Mouse (Mus musculus) CH12.LX (cell line): ENCODE measurements around the gene Phc3. TPM values are rescaled to one million over a fixed set of nuclear protein-coding genes. Genes with fewer than 3 reads are reported as not detected.
A peak's percentile ranks its signal among the peaks of the same experiment; 100 is the strongest.

Source experiments
- DNase-seq: peaks from one replicate; pipeline ENCODE4 v3.0.0-alpha.2; 2013; ENCODE audit errors: extremely low read depth
- H3K27ac ChIP-seq: 2 replicates; pipeline ENCODE4 v1.5.1; 2012; ENCODE audit warnings: low read depth, mild to moderate bottlenecking, control low read depth, moderate library complexity; ENCODE audit not compliant: insufficient read depth
- H3K27me3 ChIP-seq: replicated peaks from 2 replicates; pipeline ENCODE3; 2012; ENCODE audit warnings: inconsistent platforms
- H3K36me3 ChIP-seq, 2 experiments: replicated peaks in 1 of 2; 2 replicates each; pipeline versions ENCODE3 to v1.6.1; 2012; ENCODE audit warnings: inconsistent platforms in 1 of 2, low read length in 1 of 2, mild to moderate bottlenecking in 1 of 2, mixed read lengths in 1 of 2, moderate library complexity in 1 of 2; ENCODE audit not compliant: control insufficient read depth in 1 of 2, insufficient read depth in 1 of 2
- H3K4me1 ChIP-seq, 2 experiments: 2 replicates each; pipeline ENCODE4 v1.6.1; 2012; ENCODE audit warnings: inconsistent platforms in 1 of 2, moderate library complexity in 1 of 2; ENCODE audit not compliant: insufficient read depth in 2 of 2, control insufficient read depth in 1 of 2
- H3K4me2 ChIP-seq: 2 replicates; pipeline ENCODE4 v1.6.1; 2012; ENCODE audit warnings: low read depth, mild to moderate bottlenecking, control low read depth; ENCODE audit not compliant: poor library complexity, insufficient read depth, severe bottlenecking
- H3K4me3 ChIP-seq, 3 experiments: fragments of 150-350 bp in 1 of 3; sonication (generic) in 1 of 3; replicated peaks in 1 of 3; 2 replicates each; pipeline versions ENCODE3 to v1.5.1; 2011 to 2012; ENCODE audit warnings: low read depth in 2 of 3, low read length in 2 of 3, mild to moderate bottlenecking in 2 of 3, moderate library complexity in 2 of 3, control low read depth in 1 of 3, improper control_type of control experiment in 1 of 3, inconsistent platforms in 1 of 3, mixed read lengths in 1 of 3; ENCODE audit not compliant: poor library complexity in 1 of 3
- H3K79me2 ChIP-seq: replicated peaks from 2 replicates; pipeline ENCODE4 v1.6.1; 2012; ENCODE audit warnings: mild to moderate bottlenecking, moderate library complexity; ENCODE audit not compliant: control insufficient read depth, poor library complexity, insufficient read depth, severe bottlenecking; ENCODE audit errors: extremely low read depth
- H3K9ac ChIP-seq: 2 replicates; pipeline ENCODE4 v1.6.1; 2012; ENCODE audit warnings: low read depth, mild to moderate bottlenecking, control low read depth, moderate library complexity; ENCODE audit not compliant: insufficient read depth
- H3K9me3 ChIP-seq: replicated peaks from 2 replicates; pipeline ENCODE3; 2012; ENCODE audit warnings: low read length, inconsistent platforms, mixed read lengths
- CHD1 ChIP-seq: IDR thresholded peaks from 2 replicates; pipeline ENCODE4 v1.6.1; 2012; ENCODE audit warnings: low read depth, low read length, improper control_type of control experiment, inconsistent platforms
- CHD2 ChIP-seq: IDR thresholded peaks from 2 replicates; pipeline ENCODE4 v1.6.1; 2011; ENCODE audit warnings: low read length, improper control_type of control experiment
- E2F4 ChIP-seq: IDR thresholded peaks from 2 replicates; pipeline ENCODE4 v1.6.1; 2011; ENCODE audit warnings: low read depth, low read length, improper control_type of control experiment; ENCODE audit not compliant: insufficient replicate concordance
- ELF1 ChIP-seq: IDR thresholded peaks from 2 replicates; pipeline ENCODE4 v1.6.1; 2014; ENCODE audit warnings: low read depth, mild to moderate bottlenecking, inconsistent platforms, low read length, improper control_type of control experiment
- GABPA ChIP-seq: IDR thresholded peaks from 2 replicates; pipeline ENCODE4 v1.6.1; 2012; ENCODE audit warnings: low read depth, low read length, improper control_type of control experiment, inconsistent platforms; ENCODE audit not compliant: insufficient replicate concordance
- HCFC1 ChIP-seq: IDR thresholded peaks from 2 replicates; pipeline ENCODE4 v1.6.1; 2012; ENCODE audit warnings: low read depth, mild to moderate bottlenecking, inconsistent platforms, low read length, improper control_type of control experiment
- IRF4 ChIP-seq: IDR thresholded peaks from 2 replicates; pipeline ENCODE4 v1.6.1; 2014; ENCODE audit warnings: low read depth, mild to moderate bottlenecking, inconsistent platforms, low read length, improper control_type of control experiment
- JUN ChIP-seq: IDR thresholded peaks from 2 replicates; pipeline ENCODE4 v1.6.1; 2011; ENCODE audit warnings: low read depth, mild to moderate bottlenecking, low read length, improper control_type of control experiment, moderate library complexity; ENCODE audit not compliant: insufficient read depth
- JUND ChIP-seq: conservative IDR thresholded peaks from 2 replicates; pipeline ENCODE4 v1.6.1; 2011; ENCODE audit warnings: low read depth, low read length, improper control_type of control experiment
- KAT2A ChIP-seq: IDR thresholded peaks from 2 replicates; pipeline ENCODE4 v1.6.1; 2012; ENCODE audit warnings: low read length, improper control_type of control experiment, inconsistent platforms; ENCODE audit not compliant: insufficient replicate concordance
- MAZ ChIP-seq: IDR thresholded peaks from 2 replicates; pipeline ENCODE4 v1.6.1; 2012; ENCODE audit warnings: low read depth, mild to moderate bottlenecking, inconsistent platforms, low read length, improper control_type of control experiment, moderate library complexity
- MYC ChIP-seq: IDR thresholded peaks from 2 replicates; pipeline ENCODE4 v1.6.1; 2011; ENCODE audit warnings: low read depth, mild to moderate bottlenecking, improper control_type of control experiment, low read length
- NRF1 ChIP-seq: IDR thresholded peaks from 2 replicates; pipeline ENCODE4 v1.6.1; 2014; ENCODE audit warnings: low read depth, mild to moderate bottlenecking, inconsistent platforms, low read length, improper control_type of control experiment, moderate library complexity
- POLR2A ChIP-seq: IDR thresholded peaks from 2 replicates; pipeline ENCODE4 v1.6.1; 2011; ENCODE audit warnings: low read depth, mild to moderate bottlenecking, improper control_type of control experiment, low read length
- POLR2AphosphoS2 ChIP-seq: IDR thresholded peaks from 2 replicates; pipeline ENCODE4 v1.6.1; 2011; ENCODE audit warnings: low read depth, low read length, improper control_type of control experiment
- RAD21 ChIP-seq: IDR thresholded peaks from 2 replicates; pipeline ENCODE4 v1.6.1; 2011; ENCODE audit warnings: low read depth, mild to moderate bottlenecking, low read length, improper control_type of control experiment, moderate library complexity
- SIN3A ChIP-seq: IDR thresholded peaks from 2 replicates; pipeline ENCODE4 v1.6.1; 2012; ENCODE audit warnings: low read length, improper control_type of control experiment, inconsistent platforms
- SMC3 ChIP-seq: IDR thresholded peaks from 2 replicates; pipeline ENCODE4 v1.6.1; 2011; ENCODE audit warnings: low read depth, low read length, improper control_type of control experiment
- TBP ChIP-seq: conservative IDR thresholded peaks from 2 replicates; pipeline ENCODE4 v1.6.1; 2011; ENCODE audit warnings: low read depth, low read length, improper control_type of control experiment
- TCF12 ChIP-seq: IDR thresholded peaks from 2 replicates; pipeline ENCODE4 v1.6.1; 2014; ENCODE audit warnings: low read depth, mild to moderate bottlenecking, inconsistent platforms, low read length, improper control_type of control experiment
- USF2 ChIP-seq: conservative IDR thresholded peaks from 2 replicates; pipeline ENCODE4 v1.6.1; 2011; ENCODE audit warnings: low read depth, low read length, improper control_type of control experiment
- ZC3H11A ChIP-seq: IDR thresholded peaks from 2 replicates; pipeline ENCODE4 v1.6.1; 2012; ENCODE audit warnings: low read depth, mild to moderate bottlenecking, inconsistent platforms, low read length, improper control_type of control experiment
- ZNF384 ChIP-seq: IDR thresholded peaks from 2 replicates; pipeline ENCODE4 v1.6.1; 2012; ENCODE audit warnings: low read depth, low read length, improper control_type of control experiment, inconsistent platforms
- dilution Hi-C: fragments of 300-500 bp; cut with MboI; formaldehyde crosslinking; loops from 2 replicates; pipeline ENCODE4 v1.14.3; 2020; ENCODE audit warnings: low sequenced_read_pairs; ENCODE audit not compliant: extremely low pct_unique_long_range_greater_than_20kb, extremely low pct_ligation_motif_present
- in situ Hi-C: fragments of 300-500 bp; cut with MboI; formaldehyde crosslinking; loops from 3 replicates; pipeline ENCODE4 v1.14.3; 2019; ENCODE audit warnings: low sequenced_read_pairs, low pct_ligation_motif_present, low pct_unique_long_range_greater_than_20kb, mixed read lengths
- polyA plus RNA-seq: library from polyadenylated mRNA; unstranded; fragments of >175 nt; gene quantifications from 2 replicates; pipeline ENCODE4 v1.2.1, GENCODE M21; 2012; ENCODE audit warnings: low read depth; ENCODE audit not compliant: insufficient read length
- total RNA-seq, 2 experiments: library from RNA; depleted of rRNA; stranded (reverse); fragments of 300-350 nt in 1 of 2; fragments of >200 nt in 1 of 2; gene quantifications; 2 replicates each; pipeline ENCODE4 v1.2.3; 2012 to 2014

Gene Phc3
- total and polyA plus RNA-seq, 3 experiments, result 8.4 to 13.5 (median 8.8) TPM

GRCm38 (mm10) chr3:30995283-30995898 lies 26.2 kb upstream of the Phc3 start, which contains the start of gene Prkci (continued):
- TF ChIP-seq POLR2AphosphoS2, result 0 out of 2 replicates have a peak, but pooled peaks have one; percentile 41
- TF ChIP-seq USF2, result no peak
- no peak for TF ChIP-seq JUND
- peak; percentile 79 for TF ChIP-seq MYC
- peak; percentile 86; the same call in 1 of the 2 replicates for TF ChIP-seq E2F4
- 0 out of 2 replicates have a peak, but pooled peaks have one; percentile 7 for TF ChIP-seq JUN
- TF ChIP-seq, all 38 proteins: peak for 20

- Histone ChIP-seq H3K27me3 (no peaks in the 10 kb centered on the region), H3K4me3 (peak overlapping the region; percentile 57 to 94 (median 83)), H3K27ac (no peak overlapping the region), H3K4me1 (peaks cover 15 to 45% of the 10 kb centered on the region in 2 experiments), H3K9me3 (no peaks in the 10 kb centered on the region), H3K4me2 (peak overlapping the region; percentile 88; the same call in 1 of the 2 replicates), H3K9ac (peak overlapping the region; percentile 64), H3K36me3 (no peaks in the 10 kb centered on the region), H3K79me2 (peaks cover 22% of the 10 kb centered on the region)
- in situ Hi-C loops, result loop anchor here (25.0 kb wide), 1 partner anchor 408 kb away; the partner anchor contains the start of gene Actrt3
- dilution Hi-C loops, result no loop called here
- TF ChIP-seq TCF12 (no peak), IRF4 (no peak), ZC3H11A (no peak), TBP (no peak), RAD21 (no peak), SIN3A (no peak), ZNF384 (no peak), MAZ (no peak), ELF1 (no peak), CHD2 (no peak), E2F4 (no peak), NRF1 (no peak), POLR2A (no peak), GABPA (no peak), KAT2A (no peak), HCFC1 (no peak), CHD1 (no peak), SMC3 (no peak), JUN (no peak)
- DNase-seq, result no peak
Measured at GRCm38 (mm10) chr3:30994859-30995258, 25.6 kb upstream of the Phc3 start.
